ENCODE assay signal across 8 mouse cellular contexts in the genomic region with DNA sequence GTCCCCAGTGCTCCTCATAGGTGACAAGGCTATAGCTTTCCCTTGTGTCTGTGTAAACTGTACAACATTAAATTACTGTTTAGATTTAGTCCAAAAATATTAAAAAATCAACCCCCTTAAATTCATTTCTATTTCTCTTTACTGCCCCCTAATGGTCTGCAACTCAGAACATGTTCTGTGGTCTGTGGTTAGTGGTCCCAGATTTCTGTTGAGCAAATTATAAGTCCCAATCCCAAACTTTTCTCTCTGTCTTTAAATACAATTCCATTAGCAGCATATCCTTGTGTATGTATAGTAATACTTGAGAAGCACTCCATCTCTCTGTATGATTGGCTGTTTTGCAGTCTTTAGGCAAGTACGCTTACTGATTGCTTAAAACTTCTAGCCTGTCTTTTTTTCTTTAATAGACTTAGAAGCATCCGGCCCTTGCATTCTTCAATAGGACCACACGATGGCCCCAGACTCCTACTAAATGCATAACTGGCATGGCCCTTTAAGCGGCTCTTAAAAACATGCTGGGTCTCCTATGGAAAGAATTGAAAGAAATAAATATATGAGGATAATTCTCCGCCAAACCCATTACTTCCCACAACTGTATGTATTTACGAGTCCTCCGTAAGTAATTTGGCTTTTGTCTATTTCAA. TPM values are rescaled to one million over a fixed set of nuclear protein-coding genes. Genes with fewer than 3 reads are reported as not detected.
A peak's percentile ranks its signal among the peaks of the same experiment; 100 is the strongest.
DNase-seq lines count a peak whose midpoint lies in the region; ATAC-seq and TF ChIP-seq lines count a peak whose summit lies in the region.

No protein-coding gene starts in this region.

- no peaks in the 10 kb centered on the region for H3K9me3 ChIP-seq in heart, embryonic 11.5 days (replicated peaks; ENCODE audit: control insufficient read depth, low read length)
- H3K9me3 ChIP-seq in heart, embryonic 12.5 days (replicated peaks), result no peaks in the 10 kb centered on the region
- H3K9me3 ChIP-seq in E14TG2a.4 (ENCODE audit: low read length), result no peaks in the 10 kb centered on the region
- no peaks in the 10 kb centered on the region for H3K9me3 ChIP-seq in hindbrain, postnatal 0 days (ENCODE audit: low read length)
- no peaks in the 10 kb centered on the region for H3K9me3 ChIP-seq in neural tube, embryonic 14.5 days (ENCODE audit: control insufficient read depth, low read length)

- peak; percentile 58 for TF ChIP-seq CTCF in E14TG2a.4 (conservative IDR thresholded peaks at IDR 0.05; ENCODE audit: low read length)
- TF ChIP-seq CTCF in hindbrain, postnatal 0 days (IDR thresholded peaks at IDR 0.05; ENCODE audit: low read depth), result peak; percentile 76

- H3K27me3 ChIP-seq in heart, embryonic 11.5 days (ENCODE audit: control insufficient read depth, insufficient read depth, low read length), result no peaks in the 10 kb centered on the region
- no peaks in the 10 kb centered on the region for H3K27me3 ChIP-seq in heart, embryonic 12.5 days (replicated peaks)
- H3K27me3 ChIP-seq in E14TG2a.4 (ENCODE audit: insufficient read depth, low read length), result peaks cover 41% of the 10 kb centered on the region
- H3K27me3 ChIP-seq in hindbrain, postnatal 0 days (ENCODE audit: insufficient read depth, low read length), result no peaks in the 10 kb centered on the region
- H3K27me3 ChIP-seq in neural tube, embryonic 14.5 days (ENCODE audit: control insufficient read depth, insufficient read depth, low read length), result no peaks in the 10 kb centered on the region

- no peak overlapping the region for H3K9ac ChIP-seq in heart, embryonic 11.5 days (ENCODE audit: low read depth, low read length)
- H3K9ac ChIP-seq in heart, embryonic 12.5 days, result no peak overlapping the region
- H3K9ac ChIP-seq in hindbrain, postnatal 0 days (replicated peaks; ENCODE audit: low read length), result no peak overlapping the region
- H3K9ac ChIP-seq in neural tube, embryonic 14.5 days (replicated peaks; ENCODE audit: low read depth, low read length), result no peak overlapping the region

- H3K36me3 ChIP-seq in heart, embryonic 11.5 days (ENCODE audit: control insufficient read depth, insufficient read depth, low read length), result no peaks in the 10 kb centered on the region
- H3K36me3 ChIP-seq in heart, embryonic 12.5 days, result no peaks in the 10 kb centered on the region
- no peaks in the 10 kb centered on the region for H3K36me3 ChIP-seq in E14TG2a.4 (ENCODE audit: insufficient read depth, low read length)
- H3K36me3 ChIP-seq in hindbrain, postnatal 0 days (ENCODE audit: insufficient read depth, low read length), result no peaks in the 10 kb centered on the region
- H3K36me3 ChIP-seq in neural tube, embryonic 14.5 days (ENCODE audit: control insufficient read depth, insufficient read depth, low read length), result no peaks in the 10 kb centered on the region

- WGBS in heart, embryonic 11.5 days (ENCODE audit: insufficient replicate concordance), result 48% methylated on average over 7 of the region's 7 CpGs
- 42% methylated on average over 7 of the region's 7 CpGs for WGBS in heart, embryonic 12.5 days
- WGBS in hindbrain, postnatal 0 days, result 45% methylated on average over 7 of the region's 7 CpGs
- 55% methylated on average over 7 of the region's 7 CpGs for WGBS in neural tube, embryonic 14.5 days

- intact Hi-C loops in left cerebral cortex, postnatal 4 days (cut with DNase I), result no loop called here

- H3K4me1 ChIP-seq in heart, embryonic 11.5 days (ENCODE audit: control insufficient read depth, insufficient read depth, low read length), result no peaks in the 10 kb centered on the region
- H3K4me1 ChIP-seq in heart, embryonic 12.5 days (replicated peaks), result no peaks in the 10 kb centered on the region
- H3K4me1 ChIP-seq in E14TG2a.4 (replicated peaks; ENCODE audit: low read depth, low read length), result 0 out of 2 replicates have a peak, but pooled peaks cover 5% of the 10 kb centered on the region
- H3K4me1 ChIP-seq in hindbrain, postnatal 0 days (ENCODE audit: insufficient read depth, low read length), result no peaks in the 10 kb centered on the region
- no peaks in the 10 kb centered on the region for H3K4me1 ChIP-seq in neural tube, embryonic 14.5 days (ENCODE audit: control insufficient read depth, insufficient read depth, low read length)

- no peak overlapping the region for H3K4me3 ChIP-seq in heart, embryonic 11.5 days (ENCODE audit: low read depth, low read length)
- H3K4me3 ChIP-seq in heart, embryonic 12.5 days, result no peak overlapping the region
- H3K4me3 ChIP-seq in E14TG2a.4 (replicated peaks; ENCODE audit: low read length), result no peak overlapping the region
- H3K4me3 ChIP-seq in hindbrain, postnatal 0 days (ENCODE audit: low read length), result no peak overlapping the region
- no peak overlapping the region for H3K4me3 ChIP-seq in neural tube, embryonic 14.5 days (ENCODE audit: low read depth, low read length)

- no peak overlapping the region for H3K27ac ChIP-seq in heart, embryonic 11.5 days (ENCODE audit: low read depth, low read length)
- no peak overlapping the region for H3K27ac ChIP-seq in heart, embryonic 12.5 days (ENCODE audit: poor library complexity, severe bottlenecking)
- H3K27ac ChIP-seq in hindbrain, postnatal 0 days, result no peak overlapping the region
- no peak overlapping the region for H3K27ac ChIP-seq in neural tube, embryonic 14.5 days (ENCODE audit: low read depth, low read length)

- ATAC-seq in heart, embryonic 11.5 days (replicated peaks; ENCODE audit: insufficient number of reproducible peaks, low FRiP score, low TSS enrichment), result 0 out of 2 replicates have a peak, but pooled peaks have one; percentile 35
- no peak for ATAC-seq in heart, embryonic 12.5 days (ENCODE audit: insufficient number of reproducible peaks, low FRiP score)
- ATAC-seq in common myeloid progenitor, adult 5-6 weeks (replicated peaks; ENCODE audit: low read depth, poor library complexity, severe bottlenecking), result peak; percentile 90
- peak; percentile 85 for ATAC-seq in hindbrain, postnatal 0 days
- peak; percentile 78 for ATAC-seq in neural tube, embryonic 14.5 days (ENCODE audit: low read depth)

- H3K4me2 ChIP-seq in heart, embryonic 11.5 days, result no peak overlapping the region
- no peak overlapping the region for H3K4me2 ChIP-seq in heart, embryonic 12.5 days
- no peak overlapping the region for H3K4me2 ChIP-seq in hindbrain, postnatal 0 days (ENCODE audit: low read depth, low read length)
- no peak overlapping the region for H3K4me2 ChIP-seq in neural tube, embryonic 14.5 days (ENCODE audit: low read depth, low read length)

- DNase-seq in hindbrain, postnatal 0 days (ENCODE audit: low spot score), result peak; percentile 87
- peak; percentile 26 for DNase-seq in left cerebral cortex, postnatal 4 days
- DNase-seq in urinary bladder, adult 2 months (ENCODE audit: low spot score), result no peak

RNA-seq across cellular contexts. Expression of a gene that starts 40.3 kb away (rescaled TPM):
- polyA plus RNA-seq in heart, embryonic 11.5 days (2014; fragmentation: Nextera tagmentation; extraction: Ambion mirVana), result 143 and 184 TPM in 2 replicates
- polyA plus RNA-seq in heart, embryonic 12.5 days (2016; fragmentation: Nextera tagmentation; extraction: Ambion mirVana), result 193 and 196 TPM in 2 replicates
- total RNA-seq in common myeloid progenitor, adult 5-6 weeks (2017), result 43.8 TPM in 2 replicates
- 179 and 233 TPM in 2 replicates for total RNA-seq in hindbrain, postnatal 0 days (2014; rRNA removed)
- 427 and 436 TPM in 2 replicates for polyA plus RNA-seq in hindbrain, postnatal 0 days (2015; fragmentation: Nextera tagmentation; extraction: Ambion mirVana)
- 100 to 1,000 TPM; 566 to 591 TPM for total RNA-seq in left cerebral cortex, postnatal 4 days (2021)
- polyA plus RNA-seq in neural tube, embryonic 14.5 days (2014; fragmentation: Nextera tagmentation; extraction: Ambion mirVana), result 377 and 537 TPM in 2 replicates
- polyA plus RNA-seq in urinary bladder, adult 2 months (2012; rRNA removed), result 135 and 192 TPM in 2 replicates
